Mouse (Mus musculus) bone marrow, adult 2 months (tissue): ENCODE results near the gene Tmc5.

Experiments used
- CTCF ChIP-seq: fragments of 200-500 bp; IDR thresholded peaks from 2 replicates; pipeline ENCODE4 v1.5.1; 2011; ENCODE audit warnings: low read length, control low read depth; ENCODE audit not compliant: control insufficient read depth, insufficient read depth
- POLR2A ChIP-seq: fragments of 200-500 bp; IDR thresholded peaks from 2 replicates; pipeline ENCODE4 v1.6.1; 2011; ENCODE audit warnings: low read depth, mild to moderate bottlenecking, control low read depth, low read length, borderline replicate concordance; ENCODE audit not compliant: control insufficient read depth

DNA sequence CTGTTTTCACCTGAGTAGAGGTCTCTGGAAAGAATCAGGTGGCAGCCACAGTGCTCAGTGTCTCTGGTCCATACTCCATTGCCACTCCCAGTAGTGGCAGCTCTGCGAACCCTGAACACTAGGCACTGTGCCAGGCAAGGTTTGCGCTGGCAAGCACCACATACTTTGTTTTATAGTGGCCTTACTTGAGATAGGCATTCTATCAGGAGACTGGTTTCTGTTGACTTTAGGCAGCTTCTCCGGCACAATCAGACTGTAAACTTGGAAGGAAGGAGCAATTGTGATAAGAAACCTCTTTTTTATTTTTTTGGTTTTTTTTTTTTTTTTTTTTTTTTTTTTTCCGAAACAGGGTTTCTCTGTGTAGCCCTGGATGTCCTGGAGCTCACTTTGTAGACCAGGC lies 110.9 kb downstream of the Tmc5 start:
- TF ChIP-seq CTCF = no peak
- TF ChIP-seq POLR2A = no peak
